8 mouse cellular contexts compared by ENCODE assay signal in genomic region chr8:121590203-121591177, GRCm38 (mm10). TPM values are rescaled to one million over a fixed set of nuclear protein-coding genes. Genes with fewer than 3 reads are reported as not detected.
A peak's percentile ranks its signal among the peaks of the same experiment; 100 is the strongest.
DNase-seq lines count a peak whose midpoint lies in the region; ATAC-seq lines count a peak whose summit lies in the region.

Gene Map1lc3b (plus strand): TSS chr8:121590361.

- intact Hi-C loops in gastrocnemius, postnatal 14 days (cut with DNase I; ENCODE audit: low total_unique reads), result loop anchor here (5.0 kb wide), 1 partner anchor 48 kb away; the partner anchor contains the start of gene 1700018B08Rik
- intact Hi-C loops in left cerebral cortex, postnatal 10 days (cut with DNase I), result loop anchor here (5.0 kb wide), 1 partner anchor 43 kb away; no protein-coding TSS in a partner anchor

- DNase-seq in adipocyte (ENCODE audit: low spot score), result peak; percentile 83
- DNase-seq in embryo, embryonic 10 days (ENCODE audit: low spot score), result peak; percentile 96
- peak; percentile 94 for DNase-seq in gastrocnemius, postnatal 14 days
- DNase-seq in left cerebral cortex, postnatal 10 days (ENCODE audit: extremely low spot score in 1 of 2, low spot score in 2 of 2), result peak; percentile 93 to 97
- DNase-seq in right cerebral cortex, postnatal 25 days, result peak; percentile 98
- DNase-seq in urinary bladder, postnatal 4 days (ENCODE audit: low spot score in 2 of 2), result peak; percentile 95

- ATAC-seq in inflammation-experienced regulatory T-cells, adult 6 months, result peak; percentile 73
- ATAC-seq in megakaryocyte-erythroid progenitor cell, adult 5-6 weeks (replicated peaks; ENCODE audit: low FRiP score, low TSS enrichment, poor library complexity, severe bottlenecking), result peak; percentile 43

RNA-seq across cellular contexts. Expression of gene Map1lc3b, which starts in this region (rescaled TPM):
- total RNA-seq in gastrocnemius, postnatal 14 days (2021), result 100 to 1,000 TPM; 102 to 136 TPM
- polyA plus RNA-seq in inflammation-experienced regulatory T-cells, adult 6 months (2017; shearing (Covaris generic)), result 100 to 1,000 TPM; 453 to 467 (median 467) TPM
- 100 to 1,000 TPM; 158 to 163 TPM for total RNA-seq in left cerebral cortex, postnatal 10 days (2021)
- 59.8 and 72.6 TPM in 2 replicates for total RNA-seq in megakaryocyte-erythroid progenitor cell, adult 5-6 weeks (2014; fragmentation: Nextera tagmentation)
- total RNA-seq in megakaryocyte-erythroid progenitor cell, adult 5-6 weeks (2017), result 49.2 and 80.3 TPM in 2 replicates

Comparison
In these comparisons a context has a peak if more than half of its experiments do, and no peak if none do; other contexts are left out.
1. Peak in every context shown above with its lines: DNase-seq and ATAC-seq.